Mouse (Mus musculus) bone marrow macrophage, adult 2 months (primary cell): Measurements from ENCODE around the gene Lad1.

ENCODE experiments used
- CTCF ChIP-seq: IDR thresholded peaks from 2 replicates; pipeline ENCODE4 v1.5.1; 2012; ENCODE audit warnings: low read depth, mild to moderate bottlenecking, low read length, moderate library complexity
- POLR2A ChIP-seq: IDR thresholded peaks from 2 replicates; pipeline ENCODE4 v1.6.1; 2012; ENCODE audit warnings: mild to moderate bottlenecking, low read depth, low read length, borderline replicate concordance

DNA sequence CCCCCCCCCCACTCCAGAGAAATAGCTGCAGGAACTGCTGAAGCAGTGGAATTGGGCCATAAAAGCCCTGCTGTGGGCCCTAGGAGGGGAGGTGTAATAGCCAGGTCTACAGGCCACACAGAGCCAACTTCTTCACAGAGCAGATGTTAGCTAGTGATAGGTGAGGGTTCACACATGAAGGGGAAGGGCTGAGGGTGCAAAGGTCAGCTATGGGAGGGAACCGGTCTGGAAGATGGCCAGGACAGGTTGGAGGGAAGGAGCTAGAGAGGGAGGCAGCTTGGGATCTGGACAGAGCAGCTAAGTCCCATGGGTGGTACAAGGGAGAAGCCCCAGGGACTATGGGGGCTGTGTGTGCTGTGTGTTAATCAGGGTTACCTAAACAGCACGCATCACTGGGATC, 8.2 kb upstream of the Lad1 start:
- TF ChIP-seq POLR2A = no peak
- TF ChIP-seq CTCF = no peak
